Mouse (Mus musculus): ENCODE measurements at regions not wholly inside any gene's neighbourhood (a gene's known extent, or its start where the extent isn't known, plus 50 kb on each side); places are given as distances from the start of the nearest gene placed in this dataset.

- H3K4me1 ChIP-seq (ENCODE audit: insufficient read depth): no peaks in the 10 kb centered on the region; the same call in 1 of the 2 replicates
- ATAC-seq (no peak), DNase-seq (no peak)
- H3K36me3 ChIP-seq (replicated peaks; ENCODE audit: insufficient read depth, low read length): no peaks in the 10 kb centered on the region
- no peak overlapping the region for H3K27ac ChIP-seq (ENCODE audit: low read depth)
- H3K4me2 ChIP-seq (ENCODE audit: low read depth, low read length): no peak overlapping the region
- WGBS (ENCODE audit: insufficient replicate concordance): 56% methylated on average over 4 of the region's 4 CpGs
- H3K9me3 ChIP-seq (ENCODE audit: low read length): no peaks in the 10 kb centered on the region
- H3K4me3 ChIP-seq (ENCODE audit: low read depth, low read length): no peak overlapping the region
- TF ChIP-seq EP300 (IDR thresholded peaks at IDR 0.05; ENCODE audit: low read depth) (no peak), CTCF (IDR thresholded peaks at IDR 0.05; ENCODE audit: low read depth) (no peak)
- H3K27me3 ChIP-seq (ENCODE audit: insufficient read depth, low read length): no peaks in the 10 kb centered on the region
- H3K9ac ChIP-seq (replicated peaks): no peak overlapping the region
Measured at GRCm38 (mm10) chr12:79928298-79928697, 184.5 kb downstream of the Zfp36l1 start.

- ATAC-seq: no peak
- DNase-seq: no peak
Measured at GRCm38 (mm10) chr12:79925704-79926588, 186.9 kb downstream of the Zfp36l1 start.

GRCm38 (mm10) chr12:79924921-79925703 lies 187.7 kb downstream of the Zfp36l1 start:
- no peak for TF ChIP-seq EP300 (IDR thresholded peaks at IDR 0.05; ENCODE audit: low read depth)
- Histone ChIP-seq H3K9me3 (ENCODE audit: low read length) (no peaks in the 10 kb centered on the region), H3K27ac (ENCODE audit: low read depth) (no peak overlapping the region), H3K36me3 (replicated peaks; ENCODE audit: insufficient read depth, low read length) (no peaks in the 10 kb centered on the region), H3K27me3 (ENCODE audit: insufficient read depth, low read length) (no peaks in the 10 kb centered on the region), H3K4me2 (ENCODE audit: low read depth, low read length) (no peak overlapping the region), H3K4me3 (ENCODE audit: low read depth, low read length) (no peak overlapping the region), H3K4me1 (ENCODE audit: insufficient read depth) (no peaks in the 10 kb centered on the region; the same call in 1 of the 2 replicates), H3K9ac (replicated peaks) (no peak overlapping the region)
- WGBS (ENCODE audit: insufficient replicate concordance): 49% methylated on average over 16 of the region's 16 CpGs
- DNase-seq (no peak), ATAC-seq (no peak)

More at GRCm38 (mm10) chr12:79925704-79926588, 186.9 kb downstream of the Zfp36l1 start:
- no peaks in the 10 kb centered on the region for H3K9me3 ChIP-seq (ENCODE audit: low read length)
- no peak overlapping the region for H3K27ac ChIP-seq (ENCODE audit: low read depth)
- TF ChIP-seq EP300 (IDR thresholded peaks at IDR 0.05; ENCODE audit: low read depth) (no peak), CTCF (IDR thresholded peaks at IDR 0.05; ENCODE audit: low read depth) (peak; percentile 31; the same call in 1 of the 2 replicates)
- H3K4me1 ChIP-seq (ENCODE audit: insufficient read depth): no peaks in the 10 kb centered on the region; the same call in 1 of the 2 replicates
- H3K9ac ChIP-seq (replicated peaks): no peak overlapping the region
- no peaks in the 10 kb centered on the region for H3K27me3 ChIP-seq (ENCODE audit: insufficient read depth, low read length)
- H3K4me2 ChIP-seq (ENCODE audit: low read depth, low read length): no peak overlapping the region
- no peaks in the 10 kb centered on the region for H3K36me3 ChIP-seq (replicated peaks; ENCODE audit: insufficient read depth, low read length)
- no peak overlapping the region for H3K4me3 ChIP-seq (ENCODE audit: low read depth, low read length)
- 50% methylated on average over 6 of the region's 6 CpGs for WGBS (ENCODE audit: insufficient replicate concordance)

- ATAC-seq: no peak
- Histone ChIP-seq H3K9ac (replicated peaks) (no peak overlapping the region), H3K27ac (ENCODE audit: low read depth) (no peak overlapping the region), H3K9me3 (ENCODE audit: low read length) (no peaks in the 10 kb centered on the region), H3K27me3 (ENCODE audit: insufficient read depth, low read length) (no peaks in the 10 kb centered on the region), H3K4me3 (ENCODE audit: low read depth, low read length) (no peak overlapping the region), H3K4me1 (ENCODE audit: insufficient read depth) (no peaks in the 10 kb centered on the region; the same call in 1 of the 2 replicates), H3K4me2 (ENCODE audit: low read depth, low read length) (no peak overlapping the region), H3K36me3 (replicated peaks; ENCODE audit: insufficient read depth, low read length) (no peaks in the 10 kb centered on the region)
- 67% methylated on average over 6 of the region's 6 CpGs for WGBS (ENCODE audit: insufficient replicate concordance)
- DNase-seq: no peak
- TF ChIP-seq EP300 (IDR thresholded peaks at IDR 0.05; ENCODE audit: low read depth) (no peak), CTCF (IDR thresholded peaks at IDR 0.05; ENCODE audit: low read depth) (no peak)
Measured at GRCm38 (mm10) chr12:79923811-79924210, 189.0 kb downstream of the Zfp36l1 start.

DNA sequence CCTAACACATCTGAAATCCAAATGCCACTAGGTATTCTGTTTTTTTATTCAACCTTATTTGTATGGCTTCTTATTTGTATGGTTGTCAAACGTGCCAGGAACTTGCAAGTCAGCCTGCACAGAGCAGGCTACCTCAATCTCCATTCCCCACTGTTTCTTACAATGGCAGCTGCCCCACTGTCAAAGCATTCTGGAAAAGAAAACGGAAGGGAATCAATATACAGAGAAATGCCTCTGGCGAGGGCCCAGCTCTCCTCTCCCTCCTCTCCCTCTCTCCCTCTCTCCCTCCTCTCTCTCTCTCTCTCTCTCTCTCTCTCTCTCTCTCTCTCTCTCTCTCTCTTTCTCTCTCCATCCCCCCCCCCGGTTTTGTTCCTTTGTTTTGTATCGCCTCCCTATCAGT lies 191.0 kb downstream of the Zfp36l1 start:
- H3K9ac ChIP-seq (replicated peaks): no peak overlapping the region
- ATAC-seq: no peak

DNA sequence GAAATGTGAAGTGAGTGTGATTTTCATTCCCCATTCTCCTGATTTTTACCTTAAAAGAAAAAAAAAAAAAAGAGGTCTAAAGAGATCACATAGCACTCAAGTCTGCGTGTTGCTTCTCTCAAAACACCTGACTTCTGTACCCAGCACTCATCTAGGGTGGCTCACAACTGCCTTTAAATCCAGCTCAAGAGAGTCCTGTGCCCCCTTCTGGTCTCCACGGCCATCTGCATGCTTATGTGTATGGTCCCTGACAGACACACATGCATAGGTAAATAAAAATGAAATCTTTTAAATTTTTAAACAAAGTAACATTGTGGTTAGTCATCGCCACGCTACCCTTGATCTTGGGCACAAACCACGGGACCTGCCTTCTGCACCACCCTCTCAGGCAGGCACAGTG lies 193.8 kb downstream of the Zfp36l1 start:
- H3K4me3 ChIP-seq (ENCODE audit: low read depth, low read length): no peak overlapping the region
- H3K36me3 ChIP-seq (replicated peaks; ENCODE audit: insufficient read depth, low read length): no peaks in the 10 kb centered on the region
- H3K4me2 ChIP-seq (ENCODE audit: low read depth, low read length): no peak overlapping the region
- H3K27ac ChIP-seq (ENCODE audit: low read depth): no peak overlapping the region
- TF ChIP-seq CTCF (IDR thresholded peaks at IDR 0.05; ENCODE audit: low read depth) (peak; percentile 56), EP300 (IDR thresholded peaks at IDR 0.05; ENCODE audit: low read depth) (no peak)
- no peak overlapping the region for H3K9ac ChIP-seq (replicated peaks)
- peaks cover 8% of the 10 kb centered on the region; the same call in 1 of the 2 replicates for H3K4me1 ChIP-seq (ENCODE audit: insufficient read depth)
- ATAC-seq: no peak
- no peaks in the 10 kb centered on the region for H3K9me3 ChIP-seq (ENCODE audit: low read length)
- no peaks in the 10 kb centered on the region for H3K27me3 ChIP-seq (ENCODE audit: insufficient read depth, low read length)
- no peak for DNase-seq
- 76% methylated on average over 5 of the region's 5 CpGs for WGBS (ENCODE audit: insufficient replicate concordance)

More for the DNA sequence above, 191.0 kb downstream of the Zfp36l1 start:
- Histone ChIP-seq H3K4me1 (ENCODE audit: insufficient read depth) (peaks cover 8% of the 10 kb centered on the region), H3K4me2 (ENCODE audit: low read depth, low read length) (no peak overlapping the region), H3K4me3 (ENCODE audit: low read depth, low read length) (no peak overlapping the region), H3K9me3 (ENCODE audit: low read length) (no peaks in the 10 kb centered on the region), H3K36me3 (replicated peaks; ENCODE audit: insufficient read depth, low read length) (no peaks in the 10 kb centered on the region), H3K27me3 (ENCODE audit: insufficient read depth, low read length) (no peaks in the 10 kb centered on the region), H3K27ac (ENCODE audit: low read depth) (no peak overlapping the region)
- no peak for TF ChIP-seq CTCF (IDR thresholded peaks at IDR 0.05; ENCODE audit: low read depth)
- TF ChIP-seq EP300 (IDR thresholded peaks at IDR 0.05; ENCODE audit: low read depth): no peak
- WGBS (ENCODE audit: insufficient replicate concordance): 68% methylated on average over 5 of the region's 5 CpGs
- DNase-seq: no peak
